Mouse (Mus musculus): ENCODE results near the gene Traf3ip3.

DNA sequence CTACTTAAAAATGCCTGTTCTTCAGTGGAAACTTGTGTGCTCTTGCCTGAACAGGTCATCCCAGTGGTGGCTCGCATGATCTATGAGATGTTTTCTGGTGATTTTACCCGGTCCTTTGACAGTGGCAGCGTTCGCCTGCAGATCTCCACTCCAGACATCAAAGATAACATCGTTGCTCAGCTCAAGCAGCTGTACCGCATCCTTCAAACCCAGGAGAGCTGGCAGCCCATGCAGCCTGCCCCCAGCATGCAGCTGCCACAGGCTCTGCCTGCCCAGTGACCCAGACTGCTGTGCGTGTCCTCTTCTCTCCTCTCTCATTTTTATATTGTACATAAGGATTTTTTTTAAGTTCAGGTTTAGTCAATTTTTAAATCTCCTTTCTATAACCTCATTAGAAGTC lies 32.3 kb downstream of the Traf3ip3 start:
- no peak for TF ChIP-seq CTCF (IDR thresholded peaks at IDR 0.05; ENCODE audit: low read depth, low read length)
- TF ChIP-seq POLR2AphosphoS5 (IDR thresholded peaks at IDR 0.05; ENCODE audit: insufficient replicate concordance, low read depth, low read length) = no peak
- no peak for TF ChIP-seq GATA2 (IDR thresholded peaks at IDR 0.05; ENCODE audit: borderline replicate concordance, low read depth, low read length)
- no peak for TF ChIP-seq GATA1 (IDR thresholded peaks at IDR 0.05; ENCODE audit: borderline replicate concordance, low read length)
- no peak for TF ChIP-seq TAL1 (conservative IDR thresholded peaks at IDR 0.05; ENCODE audit: low read depth, low read length)

Measured in G1E (cell line).